ENCODE assay signal across 18 mouse cellular contexts in genomic region chr12:73344300-73344699, GRCm38 (mm10).
"Had no signal": no experiment of that assay in that cellular context is flagged by ENCODE, and none has a peak within 500 bp of the region (broad histone marks: within the 10 kb centered on the region; RNA-seq: fewer than 3 reads in every experiment).

No protein-coding gene starts in this region.

- H3K27ac ChIP-seq: kidney, postnatal 0 days; left cerebral cortex, adult 2 months; liver, embryonic 13.5 days; midbrain, embryonic 10.5 days; midbrain, embryonic 13.5 days; neural tube, embryonic 13.5 days; stomach, embryonic 15.5 days had no signal

- ATAC-seq: lung, postnatal 0 days; midbrain, embryonic 13.5 days; midbrain, embryonic 16.5 days had no signal

- H3K4me2 ChIP-seq: liver, embryonic 13.5 days; midbrain, embryonic 13.5 days; neural tube, embryonic 13.5 days; stomach, embryonic 15.5 days had no signal

- H3K27me3 ChIP-seq: liver, embryonic 13.5 days; megakaryocyte, embryonic 14.5 days; midbrain, embryonic 13.5 days; neural tube, embryonic 13.5 days; stomach, embryonic 15.5 days had no signal

- DNase-seq: kidney, postnatal 36 days; layer of hippocampus, postnatal 36 days; liver, embryonic 13.5 days; lung, adult 2 months; retina, postnatal 1 day; right cerebral cortex, postnatal 25 days; spleen, adult 18-20 months; thymus, postnatal 36 days had no signal

- H3K4me1 ChIP-seq: stomach, embryonic 15.5 days had no signal

- H3K36me3 ChIP-seq: liver, embryonic 13.5 days; stomach, embryonic 15.5 days had no signal

- H3K4me3 ChIP-seq: left cerebral cortex, adult 2 months; liver, embryonic 13.5 days; megakaryocyte, embryonic 14.5 days; midbrain, embryonic 10.5 days; midbrain, embryonic 13.5 days; myocyte; neural tube, embryonic 13.5 days; stomach, embryonic 15.5 days had no signal

- H3K9me3 ChIP-seq: liver, embryonic 13.5 days; megakaryocyte, embryonic 14.5 days; midbrain, embryonic 10.5 days; midbrain, embryonic 13.5 days; neural tube, embryonic 13.5 days; stomach, embryonic 15.5 days had no signal

- H3K9ac ChIP-seq: liver, embryonic 13.5 days; midbrain, embryonic 13.5 days; neural tube, embryonic 13.5 days; stomach, embryonic 15.5 days had no signal
